Mouse (Mus musculus) urinary bladder, postnatal 0 days (tissue): ENCODE results near the gene Hist1h3f. TPM values are rescaled to one million over a fixed set of nuclear protein-coding genes. Genes with fewer than 3 reads are reported as not detected.

ENCODE experiments used
- microRNA-seq: library from miRNA; unstranded; fragments of <30 nt; microRNA quantifications from one replicate; pipeline ENCODE4, GENCODE M21; 2016
- polyA plus RNA-seq: library from polyadenylated mRNA; unstranded; fragments of >200 nt; fragmentation: Nextera tagmentation; extraction: Ambion mirVana; gene quantifications from 2 replicates; pipeline ENCODE4 v1.2.1, GENCODE M21; 2015

Hist1h3f gene
- polyA plus RNA-seq, 1 experiment from 2014 or later = 0.43 TPM

Small RNA genes lying within 50 kb of the gene (microRNA-seq; reads per million reads assigned to microRNA genes)
- gene Gm44297 = not detected
- gene Gm44359 = not detected
- gene Gm44394 = not detected
- gene n-TStga1 = not detected

Other genes starting within 250 kb of the Hist1h3f start
- 19.6 and 25.9 TPM in 2 replicates for gene Zfp322a, start 174.8 kb upstream of the Hist1h3f start, polyA plus RNA-seq
- gene Abt1, start 120.2 kb upstream of the Hist1h3f start, polyA plus RNA-seq = 7.0 and 8.6 TPM in 2 replicates
- gene Btn1a1, start 78.2 kb upstream of the Hist1h3f start, polyA plus RNA-seq = not detected in 2 replicates
- gene Btn2a2, start 55.2 kb upstream of the Hist1h3f start, polyA plus RNA-seq = not detected in 2 replicates
- 24.9 and 35.3 TPM in 2 replicates for gene Hist1h4h, start 13.0 kb upstream of the Hist1h3f start, polyA plus RNA-seq
- 1.5 and 3.4 TPM in 2 replicates for gene Hist1h2af, start 10.1 kb upstream of the Hist1h3f start, polyA plus RNA-seq
- 1.7 and 2.1 TPM in 2 replicates for gene Hist1h3g, start 8.6 kb upstream of the Hist1h3f start, polyA plus RNA-seq
- gene Hist1h2bh, start 660 bp upstream of the Hist1h3f start, polyA plus RNA-seq = 0.54 and 0.58 TPM in 2 replicates
- not detected in 2 replicates for gene Hist1h4f, start 7.6 kb downstream of the Hist1h3f start, polyA plus RNA-seq
- gene Hist1h1d, start 9.2 kb downstream of the Hist1h3f start, polyA plus RNA-seq = 0.58 and 0.60 TPM in 2 replicates
- gene Hist1h3e, start 18.3 kb downstream of the Hist1h3f start, polyA plus RNA-seq = 1.8 and 2.0 TPM in 2 replicates
- 14.0 and 18.1 TPM in 2 replicates for gene Hist1h2ae, start 27.2 kb downstream of the Hist1h3f start, polyA plus RNA-seq
- gene Hist1h2bg, start 27.3 kb downstream of the Hist1h3f start, polyA plus RNA-seq = 10.7 and 21.8 TPM in 2 replicates
- 1.5 and 2.6 TPM in 2 replicates for gene Hist1h2bf, start 30.1 kb downstream of the Hist1h3f start, polyA plus RNA-seq
- gene Hist1h2ad, start 30.3 kb downstream of the Hist1h3f start, polyA plus RNA-seq = 1.7 and 1.9 TPM in 2 replicates
- 2.9 and 3.4 TPM in 2 replicates for gene Hist1h3d, start 31.7 kb downstream of the Hist1h3f start, polyA plus RNA-seq
- gene Hist1h4d, start 37.5 kb downstream of the Hist1h3f start, polyA plus RNA-seq = 24.3 and 29.2 TPM in 2 replicates
- 1.1 and 1.4 TPM in 2 replicates for gene Hist1h2be, start 77.1 kb downstream of the Hist1h3f start, polyA plus RNA-seq
- 5.4 and 5.8 TPM in 2 replicates for gene Hist1h1e, start 78.5 kb downstream of the Hist1h3f start, polyA plus RNA-seq
- 1.00 and 1.2 TPM in 2 replicates for gene Hist1h2ac, start 139.9 kb downstream of the Hist1h3f start, polyA plus RNA-seq
- gene Hist1h2bc, start 140.1 kb downstream of the Hist1h3f start, polyA plus RNA-seq = 161 and 192 TPM in 2 replicates
- not detected in 2 replicates for gene Hist1h1t, start 151.8 kb downstream of the Hist1h3f start, polyA plus RNA-seq
- 1.8 TPM in 2 replicates for gene Hist1h4c, start 154.4 kb downstream of the Hist1h3f start, polyA plus RNA-seq
- gene Hfe, start 166.8 kb downstream of the Hist1h3f start, polyA plus RNA-seq = 8.0 and 9.7 TPM in 2 replicates
- 125 and 175 TPM in 2 replicates for gene Hist1h1c, start 194.8 kb downstream of the Hist1h3f start, polyA plus RNA-seq
- 0.41 and 0.98 TPM in 2 replicates for gene Hist1h3c, start 201.6 kb downstream of the Hist1h3f start, polyA plus RNA-seq
- 0.82 and 1.2 TPM in 2 replicates for gene Hist1h2bb, start 202.7 kb downstream of the Hist1h3f start, polyA plus RNA-seq
- gene Hist1h2ab, start 207.1 kb downstream of the Hist1h3f start, polyA plus RNA-seq = 3.7 and 8.0 TPM in 2 replicates
- 2.0 and 2.8 TPM in 2 replicates for gene Hist1h3b, start 208.2 kb downstream of the Hist1h3f start, polyA plus RNA-seq
- gene Hist1h4b, start 213.0 kb downstream of the Hist1h3f start, polyA plus RNA-seq = 1.3 TPM in 1 of 2 replicates, not detected in the other
- 0.33 TPM in 1 of 2 replicates, not detected in the other for gene Hist1h4a, start 217.2 kb downstream of the Hist1h3f start, polyA plus RNA-seq
- gene Hist1h3a, start 218.3 kb downstream of the Hist1h3f start, polyA plus RNA-seq = 1.9 and 2.7 TPM in 2 replicates
- 0.59 and 0.82 TPM in 2 replicates for gene Hist1h1a, start 219.6 kb downstream of the Hist1h3f start, polyA plus RNA-seq
- gene Trim38, start 225.9 kb downstream of the Hist1h3f start, polyA plus RNA-seq = 0.19 and 0.30 TPM in 2 replicates